Mouse (Mus musculus) bone marrow macrophage, adult 2 months (primary cell): ENCODE data around the gene Polr2j. TPM values are rescaled to one million over a fixed set of nuclear protein-coding genes. Genes with fewer than 3 reads are reported as not detected.
A peak's percentile ranks its signal among the peaks of the same experiment; 100 is the strongest.
"Not testable (repeated sequence)": the region's sequence is repeated elsewhere in the genome, so short reads cannot be mapped to it uniquely, and the experiment has no call there.

Experiments
- H3K27ac ChIP-seq: 2 replicates; pipeline ENCODE4 v1.5.1; 2012; ENCODE audit warnings: low read depth, low read length; ENCODE audit not compliant: insufficient read depth
- H3K4me1 ChIP-seq: 2 replicates; pipeline ENCODE4 v1.6.1; 2012; ENCODE audit warnings: low read length; ENCODE audit not compliant: control insufficient read depth, insufficient read depth
- H3K4me3 ChIP-seq: 2 replicates; pipeline ENCODE4 v1.5.1; 2012; ENCODE audit warnings: mild to moderate bottlenecking, low read length, moderate library complexity; ENCODE audit not compliant: insufficient read depth
- CTCF ChIP-seq: IDR thresholded peaks from 2 replicates; pipeline ENCODE4 v1.5.1; 2012; ENCODE audit warnings: low read depth, mild to moderate bottlenecking, low read length, moderate library complexity
- POLR2A ChIP-seq: IDR thresholded peaks from 2 replicates; pipeline ENCODE4 v1.6.1; 2012; ENCODE audit warnings: mild to moderate bottlenecking, low read depth, low read length, borderline replicate concordance
- polyA plus RNA-seq: library from polyadenylated mRNA; stranded (reverse); fragments of >200 nt; gene quantifications from 2 replicates; pipeline ENCODE4 v1.2.4, GENCODE M21; 2012; ENCODE audit not compliant: missing spikeins, insufficient read depth, insufficient read length

Polr2j gene
- polyA plus RNA-seq, 1 experiment, result 86.7 TPM

DNA sequence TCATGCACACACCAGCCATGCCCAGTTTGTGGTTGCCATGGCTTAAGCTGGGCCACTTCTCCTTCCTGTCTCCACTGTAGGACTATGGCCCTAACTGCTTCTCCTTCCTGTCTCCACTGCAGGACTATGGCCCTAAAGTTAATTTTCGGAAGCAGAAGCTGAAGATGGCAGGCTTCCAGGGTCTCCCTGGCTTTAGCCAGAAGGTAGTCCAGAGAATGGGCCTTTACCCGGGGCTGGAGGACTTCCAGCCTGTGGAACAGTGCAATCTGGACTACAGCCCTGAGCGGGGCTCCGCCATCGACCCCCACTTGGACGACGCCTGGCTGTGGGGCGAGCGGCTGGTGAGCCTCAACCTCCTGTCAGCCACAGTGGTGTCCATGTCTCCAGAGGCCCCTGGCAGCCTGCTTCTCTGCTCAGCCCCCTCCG, 23.6 kb downstream of the Polr2j start:
- Histone ChIP-seq H3K4me3 (no peak overlapping the region), H3K27ac (peak overlapping the region; percentile 62)
- no peak for TF ChIP-seq CTCF
- TF ChIP-seq POLR2A, result no peak

DNA sequence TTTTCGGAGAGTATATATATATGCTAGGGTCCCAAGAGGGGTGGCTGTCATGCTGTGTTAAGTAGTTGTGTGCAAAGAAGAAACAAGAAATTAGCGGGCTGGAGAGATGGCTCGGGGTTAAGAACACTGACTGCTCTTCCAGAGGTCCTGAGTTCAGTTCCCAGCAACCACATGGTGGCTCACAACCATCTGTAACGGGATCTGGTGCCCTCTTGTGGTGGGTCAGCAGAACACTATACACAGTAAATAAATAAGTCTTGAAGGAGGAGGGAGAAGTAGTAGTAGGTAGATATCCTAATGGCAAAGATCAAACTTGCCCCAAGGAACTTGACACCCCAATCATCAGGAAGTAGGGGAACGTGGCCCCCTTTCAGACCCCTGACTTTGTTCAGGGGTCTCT, 26.3 kb downstream of the Polr2j start:
- H3K4me1 ChIP-seq, result peaks cover 23% of the 10 kb centered on the region
- no peak for TF ChIP-seq POLR2A
- no peak for TF ChIP-seq CTCF

More for the DNA sequence above, 23.6 kb downstream of the Polr2j start:
- H3K4me1 ChIP-seq, result peaks cover 28% of the 10 kb centered on the region

DNA sequence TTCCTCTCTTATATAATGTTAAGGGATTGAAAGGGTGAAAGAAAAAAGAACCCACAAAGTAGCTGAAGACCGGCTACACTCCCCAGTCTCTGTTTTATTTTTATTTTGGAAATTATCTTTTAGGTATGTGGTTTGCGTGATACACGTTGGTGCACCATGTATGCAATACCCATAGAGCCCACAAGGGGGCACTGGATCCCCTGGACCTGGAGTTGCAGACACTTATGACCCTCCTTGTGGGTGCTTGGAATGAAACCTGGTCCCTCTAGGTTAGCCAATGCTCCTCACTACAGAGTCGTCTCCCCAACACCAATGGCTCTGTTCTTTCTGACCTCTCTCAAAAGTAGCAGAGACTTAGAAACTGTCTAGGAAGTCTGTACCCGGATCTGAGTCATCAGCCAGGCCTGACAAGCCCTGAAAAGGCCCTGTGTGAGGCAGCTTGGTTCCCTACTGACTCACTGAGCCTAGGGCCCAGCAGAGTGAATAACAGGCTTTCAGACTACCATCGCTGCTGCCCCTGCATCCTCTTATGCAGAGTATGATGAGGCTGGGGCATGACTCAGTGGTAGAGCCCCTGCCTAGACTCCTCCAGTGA, 26.8 kb downstream of the Polr2j start:
- peak; percentile 65 for TF ChIP-seq CTCF
- no peak for TF ChIP-seq POLR2A
- Histone ChIP-seq H3K4me3 (no peak overlapping the region), H3K4me1 (peaks cover 23% of the 10 kb centered on the region), H3K27ac (no peak overlapping the region)

More for the DNA sequence above, 26.3 kb downstream of the Polr2j start:
- Histone ChIP-seq H3K27ac (no peak overlapping the region), H3K4me3 (no peak overlapping the region)

DNA sequence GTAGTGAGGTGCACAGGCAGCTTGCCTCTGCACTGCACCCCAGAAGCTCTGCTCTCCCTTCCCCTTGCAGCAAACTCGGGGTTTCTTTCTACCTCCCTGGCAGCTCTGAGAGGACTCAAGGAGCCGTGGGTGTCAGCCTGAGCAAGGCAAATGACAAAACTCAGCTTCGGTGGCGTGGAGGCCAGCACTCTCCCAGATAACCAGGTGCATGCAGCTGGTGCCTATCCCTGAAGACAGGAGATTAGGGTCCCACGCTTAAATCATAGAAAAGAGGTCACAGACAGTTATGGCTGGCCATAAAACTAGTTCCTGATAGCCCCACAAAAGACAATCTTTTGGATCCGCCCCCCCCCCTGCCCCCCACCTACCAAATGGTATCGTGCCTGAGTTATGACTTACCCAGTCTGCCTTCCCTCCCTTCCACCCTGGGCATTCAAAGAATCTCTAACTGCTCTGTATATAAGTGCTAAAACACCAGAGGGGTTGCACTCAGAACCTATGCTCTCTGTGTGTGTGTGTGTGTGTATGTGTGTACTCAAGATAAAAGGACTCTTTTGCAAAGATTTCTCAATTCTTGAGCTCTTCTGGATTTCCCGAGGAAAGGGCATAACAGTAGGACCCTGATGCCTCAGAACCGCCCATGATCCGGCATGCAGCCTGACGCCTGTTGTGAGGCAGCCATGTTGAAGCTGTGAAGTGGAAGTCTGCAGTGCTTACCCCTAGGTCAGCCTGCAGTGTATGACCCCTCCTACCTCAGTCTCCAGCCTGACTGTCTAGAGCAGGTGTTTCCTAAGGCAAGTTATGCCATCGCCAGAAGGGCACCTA, 28.4 kb downstream of the Polr2j start:
- Histone ChIP-seq H3K4me1 (peaks cover 25% of the 10 kb centered on the region), H3K27ac (no peak overlapping the region), H3K4me3 (no peak overlapping the region)
- TF ChIP-seq POLR2A (no peak), CTCF (no peak)

DNA sequence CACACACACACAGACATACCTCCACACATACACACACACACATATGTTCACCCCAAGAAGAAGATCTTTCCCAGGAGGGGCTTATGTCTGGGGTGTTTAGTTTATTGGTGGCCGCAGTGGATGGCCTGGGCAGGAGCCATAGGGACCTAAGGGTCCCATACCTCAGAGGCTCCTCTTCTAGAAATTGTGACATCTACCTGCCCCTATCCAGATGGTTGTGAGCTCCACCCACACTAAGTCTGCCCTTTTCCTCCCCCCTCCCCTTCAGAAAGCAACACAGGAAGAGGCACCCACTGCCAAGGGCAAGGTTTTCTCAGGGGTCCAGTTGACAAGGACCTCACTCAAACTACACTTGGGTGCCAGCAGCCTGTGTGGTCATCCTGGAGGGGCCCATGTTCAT, 30.5 kb downstream of the Polr2j start:
- Histone ChIP-seq H3K4me1 (peaks cover 19% of the 10 kb centered on the region), H3K27ac (no peak overlapping the region), H3K4me3 (no peak overlapping the region)
- no peak for TF ChIP-seq POLR2A
- no peak for TF ChIP-seq CTCF

DNA sequence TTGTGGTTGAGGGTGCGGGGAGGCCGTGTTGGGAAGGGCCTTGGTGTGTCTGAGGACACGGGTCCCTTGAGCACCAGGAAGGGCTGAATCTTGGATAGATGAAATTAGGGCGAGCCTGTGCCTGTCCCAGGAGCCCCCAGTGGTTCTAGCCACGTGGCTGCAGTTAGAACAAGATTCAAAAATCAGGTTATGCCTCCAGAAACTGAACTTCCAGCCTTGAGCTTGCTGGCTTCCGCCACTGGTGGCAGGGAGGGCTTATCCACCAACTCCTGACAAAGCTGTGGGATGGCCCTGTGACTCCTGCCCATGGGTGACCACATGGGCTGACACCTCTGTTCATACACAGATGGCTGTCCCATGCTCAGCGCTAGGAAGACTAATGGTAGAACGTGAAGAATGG, 31.3 kb downstream of the Polr2j start:
- no peak for TF ChIP-seq CTCF
- TF ChIP-seq POLR2A, result no peak
- peaks cover 26% of the 10 kb centered on the region for H3K4me1 ChIP-seq
- H3K27ac ChIP-seq, result no peak overlapping the region
- no peak overlapping the region for H3K4me3 ChIP-seq

DNA sequence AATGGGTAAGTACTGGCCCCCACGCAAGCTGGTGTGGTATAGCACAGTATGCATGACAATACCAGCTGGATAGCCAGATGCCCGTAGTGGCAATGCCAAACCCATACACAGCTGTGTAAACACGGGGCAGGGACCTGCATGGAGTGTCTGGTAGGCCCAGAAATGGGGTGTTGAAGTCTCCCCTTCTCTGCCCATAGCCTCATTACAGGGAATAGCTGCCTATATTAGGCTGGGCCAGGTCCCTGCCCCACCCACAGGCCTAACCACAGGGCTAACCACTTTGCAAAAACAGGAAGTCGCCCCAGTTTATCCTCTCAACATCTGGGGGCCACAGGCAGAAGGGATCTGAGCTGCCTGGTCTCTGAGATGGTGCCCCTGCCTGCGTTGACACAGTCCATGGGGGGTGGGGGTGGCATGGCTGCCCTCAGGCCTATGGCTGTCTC, 32.7 kb downstream of the Polr2j start:
- Histone ChIP-seq H3K27ac (peak overlapping the region; percentile 8; the same call in 1 of the 2 replicates), H3K4me1 (peaks cover 27% of the 10 kb centered on the region)

DNA sequence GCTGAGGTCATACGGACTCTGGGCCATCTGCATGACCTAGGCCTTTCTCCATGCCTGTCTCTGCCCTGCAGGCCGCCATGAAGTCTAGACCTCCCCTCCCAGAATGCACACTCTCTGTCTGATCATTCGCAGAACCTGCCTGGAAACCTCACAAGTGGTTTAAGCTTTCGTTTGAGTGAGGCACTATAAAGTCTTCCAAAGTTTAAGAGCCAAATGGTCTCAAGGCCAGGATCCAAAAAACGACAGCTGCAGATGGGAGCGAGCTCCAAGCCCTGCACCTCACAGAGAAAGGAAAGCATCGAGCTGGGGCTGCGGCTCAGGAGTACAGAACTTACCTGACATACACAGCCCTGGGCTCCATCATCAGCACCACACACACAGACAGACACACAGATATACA, 35.9 kb downstream of the Polr2j start:
- TF ChIP-seq POLR2A, result no peak
- no peak for TF ChIP-seq CTCF
- H3K4me1 ChIP-seq, result peaks cover 27% of the 10 kb centered on the region

More for the DNA sequence above, 32.7 kb downstream of the Polr2j start:
- H3K4me3 ChIP-seq, result not testable (repeated sequence)

DNA sequence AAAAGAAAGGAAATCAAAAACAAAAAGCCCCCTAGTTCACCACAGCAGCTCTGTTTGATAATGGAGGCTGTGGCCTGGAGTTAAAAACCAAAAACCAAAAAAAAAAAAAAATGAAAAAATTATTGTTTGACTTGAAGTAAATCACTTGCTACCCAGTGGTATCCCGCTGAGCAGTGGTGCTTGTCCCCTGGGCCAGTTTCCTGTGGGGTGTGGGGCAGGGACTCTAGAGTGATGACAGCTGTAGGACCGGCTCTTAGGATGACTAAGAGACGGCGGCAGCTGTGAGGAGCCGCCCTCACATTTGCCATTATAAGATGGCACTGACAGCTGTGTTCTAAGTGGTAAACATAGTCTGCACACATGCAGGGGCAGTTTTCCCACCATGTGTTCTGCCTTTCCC, 39.0 kb downstream of the Polr2j start:
- H3K4me3 ChIP-seq, result no peak overlapping the region
- TF ChIP-seq CTCF, result no peak
- TF ChIP-seq POLR2A, result no peak
- H3K4me1 ChIP-seq, result peaks cover 12% of the 10 kb centered on the region
- no peak overlapping the region for H3K27ac ChIP-seq

More for the DNA sequence above, 35.9 kb downstream of the Polr2j start:
- Histone ChIP-seq H3K27ac (no peak overlapping the region), H3K4me3 (no peak overlapping the region)

DNA sequence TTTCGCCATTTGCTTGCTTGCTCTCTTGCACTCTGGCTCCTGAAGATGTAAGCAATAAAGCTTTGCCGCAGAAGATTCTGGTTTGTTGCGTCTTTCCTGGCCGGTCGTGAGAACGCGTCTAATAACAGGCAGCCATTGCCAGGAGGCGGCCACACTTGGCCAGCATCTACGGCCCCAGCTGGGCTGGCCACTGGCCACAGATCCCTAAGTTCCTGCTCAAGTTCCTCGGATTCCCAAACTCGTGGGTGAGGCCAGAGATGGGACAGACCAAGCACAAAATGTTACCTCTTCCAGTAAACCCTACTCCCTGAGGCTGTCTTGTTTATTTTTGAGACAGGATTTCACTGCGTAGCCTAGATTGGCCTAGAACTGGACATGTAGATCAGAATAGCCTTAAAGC, 43.7 kb downstream of the Polr2j start:
- H3K4me3 ChIP-seq, H3K27ac ChIP-seq, H3K4me1 ChIP-seq: not testable (repeated sequence)
